Mouse (Mus musculus): ENCODE data around the gene Pck1.

- TF ChIP-seq CTCF (IDR thresholded peaks at IDR 0.05; ENCODE audit: extremely low read depth, insufficient read depth, insufficient read length, insufficient replicate concordance) (no peak), POLR2A (IDR thresholded peaks at IDR 0.05; ENCODE audit: low read depth, low read length) (no peak)
Observed at GRCm38 (mm10) chr2:173151352-173151751, 1.5 kb upstream of the Pck1 start.
